Comparison of ENCODE assay signal across 8 mouse cellular contexts in the genomic region with DNA sequence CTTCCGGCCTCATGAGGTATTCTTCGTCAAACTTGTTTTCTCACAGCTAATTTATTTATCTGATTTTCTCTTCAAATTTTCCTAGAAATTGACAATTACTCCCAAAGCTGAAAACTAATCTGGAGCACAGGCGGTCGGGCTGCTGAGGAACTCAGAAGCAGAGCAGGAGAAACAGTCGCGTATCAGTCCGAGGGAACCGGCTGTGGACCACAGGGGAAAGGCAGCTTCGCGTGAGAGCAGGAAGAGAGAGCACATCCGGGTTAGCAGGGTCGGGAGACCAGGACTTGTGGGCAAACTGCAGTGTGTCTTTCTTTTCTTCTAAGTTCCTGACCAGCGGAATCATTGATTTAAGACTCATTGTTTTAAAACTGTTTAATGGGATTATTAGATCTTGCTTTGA. TPM values are rescaled to one million over a fixed set of nuclear protein-coding genes. Genes with fewer than 3 reads are reported as not detected.
DNase-seq lines count a peak whose midpoint lies in the region; ATAC-seq lines count a peak whose summit lies in the region.
"Had no signal": no experiment of that assay in that cellular context is flagged by ENCODE, and none has a peak within 500 bp of the region (broad histone marks: within the 10 kb centered on the region; RNA-seq: fewer than 3 reads in every experiment).

No protein-coding gene starts in this region.

- H3K4me2 ChIP-seq in embryonic facial prominence, embryonic 13.5 days: peak overlapping the region; percentile 37

- 37% methylated on average over 13 of the region's 13 CpGs for WGBS in embryonic facial prominence, embryonic 13.5 days

- H3K4me1 ChIP-seq in embryonic facial prominence, embryonic 13.5 days: peaks cover 22% of the 10 kb centered on the region

- H3K36me3 ChIP-seq in embryonic facial prominence, embryonic 13.5 days: no peaks in the 10 kb centered on the region

- H3K27ac ChIP-seq in embryonic facial prominence, embryonic 13.5 days: no peak overlapping the region
- H3K27ac ChIP-seq: macrophage had no signal

- DNase-seq in right cerebral cortex, postnatal 4 days: peak; percentile 10
- DNase-seq in right cerebral cortex, postnatal 14 days: no peak
- peak; percentile 39 to 41 for DNase-seq in kidney, adult 8-10 months
- DNase-seq in lung, postnatal 25 days (ENCODE audit: low spot score): peak; percentile 19
- no peak for DNase-seq in layer of hippocampus, adult 9-10 months (ENCODE audit: low spot score)
- no peak for DNase-seq in frontal cortex, adult 2 months (ENCODE audit: extremely low spot score in 1 of 2, low spot score in 1 of 2)

- no peak for ATAC-seq in embryonic facial prominence, embryonic 13.5 days (ENCODE audit: insufficient number of reproducible peaks, insufficient read depth, low FRiP score, low TSS enrichment, low read depth)

- no peak overlapping the region for H3K9ac ChIP-seq in embryonic facial prominence, embryonic 13.5 days

- H3K4me3 ChIP-seq in embryonic facial prominence, embryonic 13.5 days: no peak overlapping the region

- H3K27me3 ChIP-seq in embryonic facial prominence, embryonic 13.5 days: no peaks in the 10 kb centered on the region

- no peaks in the 10 kb centered on the region for H3K9me3 ChIP-seq in embryonic facial prominence, embryonic 13.5 days

RNA-seq across cellular contexts. Expression of gene Dact1, which starts 32.7 kb away (rescaled TPM):
- 34.7 and 35.6 TPM in 2 replicates for polyA plus RNA-seq in embryonic facial prominence, embryonic 13.5 days (2015; fragmentation: Nextera tagmentation; extraction: Ambion mirVana)
- 9.2 and 9.8 TPM in 2 replicates for polyA plus RNA-seq in frontal cortex, adult 2 months (2012; rRNA removed)
- polyA plus RNA-seq: macrophage had no signal

Comparison
In these comparisons a context has a peak if more than half of its experiments do, and no peak if none do; other contexts are left out.
1. DNase-seq: peak in right cerebral cortex, postnatal 4 days (single experiment), kidney, adult 8-10 months (2 of 2) and lung, postnatal 25 days (single experiment); none in right cerebral cortex, postnatal 14 days (single experiment), layer of hippocampus, adult 9-10 months (single experiment) and frontal cortex, adult 2 months (0 of 2).